Mouse (Mus musculus) lung, postnatal 10 days (tissue): ENCODE results near the gene Trpm6.

Experiments
- DNase-seq: peaks from one replicate; pipeline ENCODE4 v3.0.0; 2021

Gene Trpm6

GRCm38 (mm10) chr19:18772888-18773488 lies 23.2 kb downstream of the Trpm6 start:
- no peak for DNase-seq

- peak; percentile 27 for DNase-seq
Observed at GRCm38 (mm10) chr19:18774085-18774484, 24.3 kb downstream of the Trpm6 start.

GRCm38 (mm10) chr19:18799646-18800045 lies 49.9 kb downstream of the Trpm6 start:
- DNase-seq, result no peak

- no peak for DNase-seq
Observed at GRCm38 (mm10) chr19:18811264-18811663, 61.5 kb downstream of the Trpm6 start.

GRCm38 (mm10) chr19:18815170-18815569 lies 65.4 kb downstream of the Trpm6 start:
- no peak for DNase-seq

- DNase-seq, result peak; percentile 11
Observed at GRCm38 (mm10) chr19:18817425-18817824, 67.6 kb downstream of the Trpm6 start.

GRCm38 (mm10) chr19:18828601-18829000 lies 78.8 kb downstream of the Trpm6 start:
- DNase-seq, result no peak

GRCm38 (mm10) chr19:18831196-18831595 lies 81.4 kb downstream of the Trpm6 start:
- peak; percentile 16 for DNase-seq

- peak; percentile 67 for DNase-seq
Observed at GRCm38 (mm10) chr19:18834971-18835370, 85.2 kb downstream of the Trpm6 start.

- DNase-seq, result peak; percentile 25
Observed at GRCm38 (mm10) chr19:18841789-18842562, 92.2 kb downstream of the Trpm6 start.

- no peak for DNase-seq
Observed at GRCm38 (mm10) chr19:18842626-18843025, 92.8 kb downstream of the Trpm6 start.

- DNase-seq, result no peak
Observed at GRCm38 (mm10) chr19:18846336-18846735, 96.6 kb downstream of the Trpm6 start.

- no peak for DNase-seq
Observed at GRCm38 (mm10) chr19:18868311-18868710, 118.5 kb downstream of the Trpm6 start.

- DNase-seq, result no peak
Observed at GRCm38 (mm10) chr19:18872792-18873569, 123.2 kb downstream of the Trpm6 start.

GRCm38 (mm10) chr19:18873709-18874644 lies 124.2 kb downstream of the Trpm6 start:
- no peak for DNase-seq

GRCm38 (mm10) chr19:18879264-18879663 lies 129.5 kb downstream of the Trpm6 start:
- no peak for DNase-seq

GRCm38 (mm10) chr19:18881162-18881561 lies 131.4 kb downstream of the Trpm6 start:
- DNase-seq, result no peak

- DNase-seq, result no peak
Observed at GRCm38 (mm10) chr19:18887646-18888407, 138.0 kb downstream of the Trpm6 start.

- no peak for DNase-seq
Observed at GRCm38 (mm10) chr19:18888491-18889116, 138.8 kb downstream of the Trpm6 start.

GRCm38 (mm10) chr19:18889117-18889627 lies 139.4 kb downstream of the Trpm6 start:
- no peak for DNase-seq

GRCm38 (mm10) chr19:18889632-18890031 lies 139.8 kb downstream of the Trpm6 start:
- DNase-seq, result no peak
